Mouse (Mus musculus) forelimb bud, embryonic 11.5 days (tissue): ENCODE measurements around the gene Olfr1314.

Experiments used
- DNase-seq: peaks from one replicate; pipeline ENCODE4 v3.0.0-alpha.2; 2012; ENCODE audit warnings: low read depth, low spot score

Gene Olfr1314

DNA sequence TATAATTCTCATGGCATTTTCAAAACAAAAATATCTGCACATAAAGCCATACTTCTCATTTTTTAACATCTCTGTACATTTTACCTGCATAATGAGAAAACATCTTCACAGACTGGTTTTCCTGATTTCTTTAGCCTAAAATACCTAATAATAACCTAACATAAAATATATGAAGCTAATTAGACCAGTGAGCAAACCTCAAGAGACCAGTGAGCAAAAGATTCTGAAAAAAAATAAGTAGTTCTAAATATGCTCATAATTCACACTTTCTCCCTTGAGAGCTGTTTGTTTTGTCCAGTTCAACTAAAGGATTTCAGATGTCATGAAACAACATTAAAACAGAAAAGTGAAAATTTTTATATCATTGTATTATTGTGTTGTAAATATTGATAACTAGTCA is at the start of gene Olfr1314:
TSS of gene Olfr1314 (minus strand) at position 101 of the 400 bp plus-strand sequence.
- DNase-seq: no peak

DNA sequence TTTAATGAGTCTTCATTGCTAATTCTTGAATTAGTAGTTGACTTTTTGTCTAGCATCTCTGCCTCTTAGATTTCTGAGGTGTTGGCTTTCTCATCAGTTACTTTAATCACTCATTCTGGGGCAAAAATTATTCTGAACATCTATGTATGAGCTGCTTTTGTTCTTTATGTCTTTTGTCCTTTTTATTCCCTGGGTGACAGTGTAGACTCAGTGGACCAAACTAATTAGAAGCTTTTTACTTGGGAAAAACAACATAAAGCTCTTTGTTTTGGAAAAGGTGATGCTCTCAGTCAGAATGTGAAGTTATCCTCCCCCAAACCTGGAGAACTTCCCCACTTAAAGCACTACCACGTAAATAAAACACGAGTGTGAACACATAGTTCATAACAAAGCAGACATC is 43.4 kb upstream of the Olfr1314 start, which contains the start of gene Olfr1317:
TSS of gene Olfr1317 (plus strand) at position 301 of the 400 bp plus-strand sequence.
- DNase-seq: no peak

DNA sequence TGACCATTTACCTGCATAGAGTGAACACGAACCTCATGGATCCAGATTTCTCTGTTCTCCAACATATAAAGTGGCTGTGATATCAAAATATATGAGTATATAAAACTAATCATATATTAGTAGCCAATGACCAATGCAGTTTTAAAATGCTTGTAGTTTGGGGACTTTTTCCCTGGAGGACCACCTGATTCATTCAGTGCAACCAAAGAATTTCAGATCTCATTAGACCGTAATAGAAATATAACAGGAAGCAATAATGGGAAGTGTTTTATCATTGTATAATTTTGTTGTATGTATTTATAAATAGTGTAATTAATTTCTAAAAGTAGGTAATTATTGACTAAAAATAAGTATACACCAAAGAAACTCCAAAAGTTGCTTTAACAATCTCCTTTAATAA is 38.3 kb upstream of the Olfr1314 start, which contains the start of gene Olfr1316:
TSS of gene Olfr1316 (minus strand) at position 101 of the 400 bp plus-strand sequence.
- DNase-seq: no peak

DNA sequence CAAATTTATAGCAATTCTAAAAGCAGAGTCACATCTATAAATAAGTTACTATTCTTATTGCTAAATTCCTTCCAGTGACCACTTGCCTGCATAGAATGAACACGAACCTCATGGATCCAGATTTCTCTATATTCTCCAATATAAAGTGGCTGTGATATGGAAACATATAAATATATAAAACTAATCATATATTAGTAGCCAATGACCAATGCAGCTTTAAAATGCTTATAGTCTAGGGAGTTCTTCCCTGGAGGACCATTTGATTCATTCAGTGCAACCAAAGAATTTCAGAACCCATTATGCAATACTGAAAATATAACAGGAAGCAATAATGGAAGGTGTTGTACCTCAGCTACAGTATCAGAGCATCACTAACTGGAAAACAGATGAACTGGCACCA is 18.8 kb upstream of the Olfr1314 start, which contains the start of gene Olfr1315-ps1:
TSS of gene Olfr1315-ps1 (minus strand) at position 101 of the 400 bp plus-strand sequence.
- no peak for DNase-seq

DNA sequence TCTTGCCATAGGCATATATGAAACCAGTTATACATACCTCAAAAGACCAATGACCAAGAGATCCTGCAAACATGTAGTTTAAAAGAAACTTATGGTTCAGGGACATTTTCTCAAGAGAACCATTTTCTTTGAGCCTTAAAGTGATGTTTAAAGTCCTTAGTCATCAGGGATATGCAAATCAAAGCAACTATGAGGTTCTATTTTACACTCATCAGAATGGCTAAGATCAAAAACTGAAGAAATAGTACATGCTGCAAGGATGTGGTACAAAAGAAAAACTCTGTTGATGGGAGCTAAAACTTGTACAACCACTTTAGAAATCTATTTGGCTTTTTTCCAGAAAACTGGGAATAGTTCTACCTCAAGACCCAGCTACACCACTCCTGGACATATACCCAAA is 18.8 kb downstream of the Olfr1314 start, which contains the start of gene Olfr1313:
TSS of gene Olfr1313 (minus strand) at position 101 of the 400 bp plus-strand sequence.
- DNase-seq: no peak

DNA sequence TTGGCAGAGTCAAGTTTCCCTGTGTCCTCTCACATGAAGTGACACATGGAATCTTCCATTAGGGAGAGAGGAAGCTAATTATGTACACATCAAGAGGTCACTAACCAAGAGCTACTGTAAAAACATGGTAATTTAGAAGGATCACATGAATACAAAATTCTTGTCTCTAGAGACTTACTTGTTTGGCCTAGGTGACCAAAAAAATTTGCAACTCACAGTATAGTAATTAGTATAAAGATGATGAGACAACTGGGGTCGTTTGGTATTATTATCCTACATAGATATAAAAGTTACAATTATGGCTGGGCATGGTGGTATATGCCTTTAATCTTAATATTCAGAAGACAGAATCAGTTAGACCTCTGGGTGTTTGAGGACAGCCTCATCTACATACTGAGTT is 46.4 kb downstream of the Olfr1314 start, which contains the start of gene Olfr1312:
TSS of gene Olfr1312 (minus strand) at position 101 of the 400 bp plus-strand sequence.
- DNase-seq: no peak
